Mouse (Mus musculus) limb, embryonic 12.5 days (tissue): ENCODE measurements around the gene Gm33543. TPM values are rescaled to one million over a fixed set of nuclear protein-coding genes. Genes with fewer than 3 reads are reported as not detected.

Experiments
- ATAC-seq: fragments of 200-750 bp; cut with Nextera tagmentation; 2 replicates; pipeline ENCODE4 v1.8.0; 2017; ENCODE audit warnings: low read depth, moderate TSS enrichment; ENCODE audit not compliant: insufficient number of reproducible peaks, insufficient read depth, low FRiP score, low TSS enrichment
- H3K27ac ChIP-seq: fragments of 300-500 bp; sonication (generic); 2 replicates; pipeline ENCODE4 v1.5.1; 2016; ENCODE audit warnings: mild to moderate bottlenecking, moderate library complexity
- H3K27me3 ChIP-seq: fragments of 300-500 bp; sonication (generic); 2 replicates; pipeline ENCODE4 v1.6.1; 2016; ENCODE audit warnings: mild to moderate bottlenecking, moderate library complexity
- H3K36me3 ChIP-seq: fragments of 300-500 bp; sonication (generic); 2 replicates; pipeline ENCODE4 v1.6.1; 2016; ENCODE audit warnings: mild to moderate bottlenecking, moderate library complexity
- H3K4me1 ChIP-seq: fragments of 300-500 bp; sonication (generic); replicated peaks from 2 replicates; pipeline ENCODE4 v1.6.1; 2016
- H3K4me2 ChIP-seq: fragments of 300-500 bp; sonication (generic); 2 replicates; pipeline ENCODE4 v1.6.1; 2016; ENCODE audit warnings: mild to moderate bottlenecking, moderate library complexity
- H3K4me3 ChIP-seq: fragments of 300-500 bp; sonication (generic); replicated peaks from 2 replicates; pipeline ENCODE4 v1.5.1; 2016; ENCODE audit warnings: mild to moderate bottlenecking
- H3K9ac ChIP-seq: fragments of 300-500 bp; sonication (generic); replicated peaks from 2 replicates; pipeline ENCODE4 v1.6.1; 2016; ENCODE audit warnings: mild to moderate bottlenecking, moderate library complexity
- H3K9me3 ChIP-seq: fragments of 300-500 bp; sonication (generic); 2 replicates; pipeline ENCODE4 v1.6.1; 2016; ENCODE audit warnings: mild to moderate bottlenecking, moderate library complexity
- WGBS: fragments of 180-500 bp; shearing (Covaris S2); methylation state at CpG from one replicate; pipeline ENCODE4 v1.1.7; 2016; 5-methylcytosine and 5-hydroxymethylcytosine counted together
- polyA plus RNA-seq: library from polyadenylated mRNA; unstranded; fragments of >200 nt; fragmentation: Nextera tagmentation; extraction: Ambion mirVana; gene quantifications from 2 replicates; pipeline ENCODE4 v1.2.1, GENCODE M21; 2016

Gm33543 gene
- polyA plus RNA-seq, 1 experiment from 2014 or later: not detected

GRCm38 (mm10) chr10:95829471-95829870 lies 13.3 kb downstream of the Gm33543 start:
- ATAC-seq: no peak
- no peak overlapping the region for H3K4me2 ChIP-seq
- H3K9ac ChIP-seq: no peak overlapping the region
- no peak overlapping the region for H3K27ac ChIP-seq
- H3K27me3 ChIP-seq: no peaks in the 10 kb centered on the region
- H3K4me1 ChIP-seq: peaks cover 8% of the 10 kb centered on the region; the same call in 1 of the 2 replicates
- no peak overlapping the region for H3K4me3 ChIP-seq
- H3K36me3 ChIP-seq: no peaks in the 10 kb centered on the region
- H3K9me3 ChIP-seq: no peaks in the 10 kb centered on the region

- no peak overlapping the region for H3K9ac ChIP-seq
- H3K27ac ChIP-seq: no peak overlapping the region
- H3K27me3 ChIP-seq: no peaks in the 10 kb centered on the region
- WGBS: 76% methylated on average over 5 of the region's 5 CpGs
- H3K4me2 ChIP-seq: no peak overlapping the region
- H3K4me1 ChIP-seq: peaks cover 8% of the 10 kb centered on the region; the same call in 1 of the 2 replicates
- no peaks in the 10 kb centered on the region for H3K36me3 ChIP-seq
- H3K9me3 ChIP-seq: no peaks in the 10 kb centered on the region
- H3K4me3 ChIP-seq: no peak overlapping the region
- ATAC-seq: no peak
Measured at GRCm38 (mm10) chr10:95828374-95828773, 14.4 kb downstream of the Gm33543 start.

GRCm38 (mm10) chr10:95825651-95826050 lies 17.1 kb downstream of the Gm33543 start:
- 11% methylated on average over 3 of the region's 3 CpGs for WGBS
- Histone ChIP-seq H3K4me1 (peaks cover 8% of the 10 kb centered on the region; the same call in 1 of the 2 replicates), H3K9ac (no peak overlapping the region), H3K27me3 (no peaks in the 10 kb centered on the region), H3K36me3 (no peaks in the 10 kb centered on the region), H3K27ac (no peak overlapping the region), H3K4me3 (no peak overlapping the region), H3K4me2 (no peak overlapping the region), H3K9me3 (no peaks in the 10 kb centered on the region)
- ATAC-seq: no peak

- Histone ChIP-seq H3K27me3 (no peaks in the 10 kb centered on the region; the same call in 1 of the 2 replicates), H3K4me2 (no peak overlapping the region), H3K4me1 (0 out of 2 replicates have a peak, but pooled peaks cover 9% of the 10 kb centered on the region), H3K4me3 (no peak overlapping the region), H3K9ac (no peak overlapping the region), H3K27ac (no peak overlapping the region), H3K36me3 (no peaks in the 10 kb centered on the region), H3K9me3 (no peaks in the 10 kb centered on the region)
- no peak for ATAC-seq
- WGBS: 90% methylated on average over 2 of the region's 2 CpGs
Measured at GRCm38 (mm10) chr10:95818506-95818905, 24.2 kb downstream of the Gm33543 start.

- H3K9me3 ChIP-seq: no peaks in the 10 kb centered on the region
Measured at GRCm38 (mm10) chr10:95817419-95818161, 25.1 kb downstream of the Gm33543 start.

GRCm38 (mm10) chr10:95814351-95814750 lies 28.4 kb downstream of the Gm33543 start:
- no peak for ATAC-seq
- H3K4me2 ChIP-seq: no peak overlapping the region
- H3K9ac ChIP-seq: no peak overlapping the region
- WGBS: 82% methylated on average over 6 of the region's 6 CpGs
- H3K4me1 ChIP-seq: 0 out of 2 replicates have a peak, but pooled peaks cover 11% of the 10 kb centered on the region
- H3K27me3 ChIP-seq: no peaks in the 10 kb centered on the region; the same call in 1 of the 2 replicates
- H3K36me3 ChIP-seq: no peaks in the 10 kb centered on the region
- H3K27ac ChIP-seq: no peak overlapping the region
- no peak overlapping the region for H3K4me3 ChIP-seq
- H3K9me3 ChIP-seq: no peaks in the 10 kb centered on the region

More at GRCm38 (mm10) chr10:95817419-95818161, 25.1 kb downstream of the Gm33543 start:
- Histone ChIP-seq H3K27ac (no peak overlapping the region), H3K4me1 (0 out of 2 replicates have a peak, but pooled peaks cover 11% of the 10 kb centered on the region), H3K9ac (no peak overlapping the region), H3K27me3 (no peaks in the 10 kb centered on the region; the same call in 1 of the 2 replicates), H3K4me3 (no peak overlapping the region), H3K4me2 (no peak overlapping the region), H3K36me3 (no peaks in the 10 kb centered on the region)
- 17% methylated on average over 9 of the region's 9 CpGs for WGBS
- no peak for ATAC-seq

- 74% methylated on average over 4 of the region's 4 CpGs for WGBS
- Histone ChIP-seq H3K27me3 (no peaks in the 10 kb centered on the region), H3K27ac (no peak overlapping the region), H3K4me1 (0 out of 2 replicates have a peak, but pooled peaks cover 4% of the 10 kb centered on the region), H3K9me3 (no peaks in the 10 kb centered on the region), H3K9ac (no peak overlapping the region), H3K4me3 (no peak overlapping the region), H3K4me2 (no peak overlapping the region), H3K36me3 (no peaks in the 10 kb centered on the region)
- no peak for ATAC-seq
Measured at GRCm38 (mm10) chr10:95811869-95812268, 30.9 kb downstream of the Gm33543 start.

GRCm38 (mm10) chr10:95801443-95801811 lies 41.3 kb downstream of the Gm33543 start:
- Histone ChIP-seq H3K4me1 (0 out of 2 replicates have a peak, but pooled peaks cover 4% of the 10 kb centered on the region), H3K9ac (no peak overlapping the region), H3K27me3 (no peaks in the 10 kb centered on the region), H3K27ac (peak overlapping the region; percentile 35; the same call in 1 of the 2 replicates), H3K36me3 (no peaks in the 10 kb centered on the region), H3K4me2 (no peak overlapping the region), H3K4me3 (no peak overlapping the region), H3K9me3 (no peaks in the 10 kb centered on the region)
- no peak for ATAC-seq
- 62% methylated on average over 2 of the region's 2 CpGs for WGBS

GRCm38 (mm10) chr10:95800693-95801442 lies 41.9 kb downstream of the Gm33543 start:
- H3K4me3 ChIP-seq: no peak overlapping the region
- 56% methylated on average over 7 of the region's 7 CpGs for WGBS
- 0 out of 2 replicates have a peak, but pooled peaks cover 4% of the 10 kb centered on the region for H3K4me1 ChIP-seq
- no peak overlapping the region for H3K9ac ChIP-seq
- H3K9me3 ChIP-seq: peaks cover 3% of the 10 kb centered on the region; the same call in 1 of the 2 replicates
- no peaks in the 10 kb centered on the region for H3K36me3 ChIP-seq
- no peak overlapping the region for H3K4me2 ChIP-seq
- H3K27me3 ChIP-seq: no peaks in the 10 kb centered on the region
- H3K27ac ChIP-seq: peak overlapping the region; percentile 35; the same call in 1 of the 2 replicates
- ATAC-seq: no peak

- Histone ChIP-seq H3K4me3 (no peak overlapping the region), H3K4me2 (no peak overlapping the region), H3K36me3 (no peaks in the 10 kb centered on the region), H3K4me1 (0 out of 2 replicates have a peak, but pooled peaks cover 4% of the 10 kb centered on the region), H3K9me3 (peaks cover 3% of the 10 kb centered on the region; the same call in 1 of the 2 replicates), H3K9ac (no peak overlapping the region), H3K27me3 (no peaks in the 10 kb centered on the region), H3K27ac (no peak overlapping the region)
- ATAC-seq: no peak
- 91% methylated on average over 12 of the region's 12 CpGs for WGBS
Measured at GRCm38 (mm10) chr10:95797645-95798395, 44.9 kb downstream of the Gm33543 start.
